Mouse (Mus musculus): Measurements from ENCODE around the gene Zfp513.

- TF ChIP-seq POLR2A (IDR thresholded peaks at IDR 0.05; ENCODE audit: borderline replicate concordance, low read depth, low read length) (no peak), CTCF (IDR thresholded peaks at IDR 0.05; ENCODE audit: low read depth, low read length) (no peak)
These were observed 48.0 kb downstream of the Zfp513 start, which contains the start of gene Mpv17 for GRCm38 (mm10) chr5:31154152-31154553.

All from bone marrow macrophage, adult 2 months (primary cell).